Mouse (Mus musculus) gastrocnemius, postnatal 4 days (tissue): ENCODE data around the gene Cpox. TPM values are rescaled to one million over a fixed set of nuclear protein-coding genes. Genes with fewer than 3 reads are reported as not detected.

ENCODE experiments used
- DNase-seq, 2 experiments: peaks; one replicate each; pipeline ENCODE4 v3.0.0; 2021 to 2022; ENCODE audit warnings: low spot score in 2 of 2, mixed read lengths in 2 of 2
- total RNA-seq, 2 experiments: library from RNA; stranded (reverse); gene quantifications; 2 replicates each; pipeline ENCODE4 v1.2.3; 2021

Cpox gene
- total RNA-seq, 2 experiments from 2014 or later, result 10.5 to 13.0 TPM

GRCm38 (mm10) chr16:58668586-58668985 lies 1.5 kb upstream of the Cpox start:
- no peak for DNase-seq

- no peak for DNase-seq
Observed at GRCm38 (mm10) chr16:58669264-58669663, 828 bp upstream of the Cpox start.

- DNase-seq, result no peak
Observed at GRCm38 (mm10) chr16:58670643-58671042, 551 bp downstream of the Cpox start.

GRCm38 (mm10) chr16:58671212-58671985 lies 1.3 kb downstream of the Cpox start:
- no peak for DNase-seq

GRCm38 (mm10) chr16:58672396-58672795 lies 2.3 kb downstream of the Cpox start:
- no peak for DNase-seq

- no peak for DNase-seq
Observed at GRCm38 (mm10) chr16:58673811-58674410, 3.8 kb downstream of the Cpox start.

GRCm38 (mm10) chr16:58675256-58675655 lies 5.2 kb downstream of the Cpox start:
- DNase-seq, result no peak

GRCm38 (mm10) chr16:58676156-58676555 lies 6.1 kb downstream of the Cpox start:
- DNase-seq, result no peak

- no peak for DNase-seq
Observed at GRCm38 (mm10) chr16:58676633-58677032, 6.5 kb downstream of the Cpox start.

GRCm38 (mm10) chr16:58677491-58677890 lies 7.4 kb downstream of the Cpox start:
- no peak for DNase-seq

- no peak for DNase-seq
Observed at GRCm38 (mm10) chr16:58678660-58679059, 8.6 kb downstream of the Cpox start.

- DNase-seq, result no peak
Observed at GRCm38 (mm10) chr16:58682046-58682445, 12.0 kb downstream of the Cpox start.

GRCm38 (mm10) chr16:58682870-58683269 lies 12.8 kb downstream of the Cpox start:
- DNase-seq, result no peak

GRCm38 (mm10) chr16:58683911-58684310 lies 13.8 kb downstream of the Cpox start:
- DNase-seq, result no peak

GRCm38 (mm10) chr16:58684537-58684936 lies 14.4 kb downstream of the Cpox start:
- DNase-seq, result no peak

- no peak for DNase-seq
Observed at GRCm38 (mm10) chr16:58685548-58686537, 15.8 kb downstream of the Cpox start.

GRCm38 (mm10) chr16:58688534-58688933 lies 18.4 kb downstream of the Cpox start:
- DNase-seq, result no peak

- DNase-seq, result no peak
Observed at GRCm38 (mm10) chr16:58689555-58690169, 19.6 kb downstream of the Cpox start.

- DNase-seq, result no peak
Observed at GRCm38 (mm10) chr16:58690322-58690732, 20.2 kb downstream of the Cpox start.

GRCm38 (mm10) chr16:58694091-58694490 lies 24.0 kb downstream of the Cpox start:
- no peak for DNase-seq

GRCm38 (mm10) chr16:58696796-58697195 lies 26.7 kb downstream of the Cpox start:
- no peak for DNase-seq
